Mouse (Mus musculus): Measurements from ENCODE around the gene Ptpra. TPM values are rescaled to one million over a fixed set of nuclear protein-coding genes. Genes with fewer than 3 reads are reported as not detected.
"Not testable (repeated sequence)": the region's sequence is repeated elsewhere in the genome, so short reads cannot be mapped to it uniquely, and the experiment has no call there.

Gene Ptpra
- total and polyA plus RNA-seq, 2 experiments from 2014 or later = 105 to 143 TPM

- 14% methylated on average over 6 of the region's 6 CpGs for WGBS
- peak overlapping the region; percentile 17; the same call in 1 of the 2 replicates for H3K4me2 ChIP-seq (ENCODE audit: low read depth, low read length)
- TF ChIP-seq CTCF (IDR thresholded peaks at IDR 0.05; ENCODE audit: low read depth) = no peak
- peak overlapping the region; percentile 63 for H3K27ac ChIP-seq
- 0 out of 2 replicates have a peak overlapping the region, but pooled peaks have one; percentile 13 for H3K9ac ChIP-seq (replicated peaks; ENCODE audit: low read length)
- ATAC-seq = peak; percentile 88
- H3K4me3 ChIP-seq (ENCODE audit: low read length) = no peak overlapping the region
- H3K4me1 ChIP-seq (ENCODE audit: insufficient read depth, low read length) = peaks cover under 1% of the 10 kb centered on the region
- H3K36me3 ChIP-seq (ENCODE audit: insufficient read depth, low read length) = no peaks in the 10 kb centered on the region
- H3K27me3 ChIP-seq (ENCODE audit: insufficient read depth, low read length) = no peaks in the 10 kb centered on the region
- peak; percentile 92 for DNase-seq (ENCODE audit: low spot score)
- H3K9me3 ChIP-seq (ENCODE audit: low read length) = no peaks in the 10 kb centered on the region
Measured at GRCm38 (mm10) chr2:130496037-130496436, 46.0 kb downstream of the Ptpra start.

GRCm38 (mm10) chr2:130496931-130497330 lies 46.9 kb downstream of the Ptpra start:
- no peaks in the 10 kb centered on the region; the same call in 1 of the 2 replicates for H3K4me1 ChIP-seq (ENCODE audit: insufficient read depth, low read length)
- no peak for DNase-seq (ENCODE audit: low spot score)
- no peaks in the 10 kb centered on the region for H3K27me3 ChIP-seq (ENCODE audit: insufficient read depth, low read length)
- H3K36me3 ChIP-seq (ENCODE audit: insufficient read depth, low read length) = no peaks in the 10 kb centered on the region
- H3K4me2 ChIP-seq (ENCODE audit: low read depth, low read length) = no peak overlapping the region
- H3K4me3 ChIP-seq (ENCODE audit: low read length) = no peak overlapping the region
- no peak for TF ChIP-seq CTCF (IDR thresholded peaks at IDR 0.05; ENCODE audit: low read depth)
- 27% methylated on average over 4 of the region's 4 CpGs for WGBS
- H3K9ac ChIP-seq (replicated peaks; ENCODE audit: low read length) = no peak overlapping the region
- no peaks in the 10 kb centered on the region for H3K9me3 ChIP-seq (ENCODE audit: low read length)
- ATAC-seq = no peak
- peak overlapping the region; percentile 63; the same call in 1 of the 2 replicates for H3K27ac ChIP-seq

GRCm38 (mm10) chr2:130499546-130499945 lies 49.5 kb downstream of the Ptpra start:
- no peak overlapping the region for H3K9ac ChIP-seq (replicated peaks; ENCODE audit: low read length)
- no peak for TF ChIP-seq CTCF (IDR thresholded peaks at IDR 0.05; ENCODE audit: low read depth)
- no peaks in the 10 kb centered on the region for H3K36me3 ChIP-seq (ENCODE audit: insufficient read depth, low read length)
- DNase-seq (ENCODE audit: low spot score) = peak; percentile 30
- H3K27ac ChIP-seq = no peak overlapping the region
- H3K4me1 ChIP-seq (ENCODE audit: insufficient read depth, low read length) = no peaks in the 10 kb centered on the region; the same call in 1 of the 2 replicates
- no peaks in the 10 kb centered on the region for H3K27me3 ChIP-seq (ENCODE audit: insufficient read depth, low read length)
- no peaks in the 10 kb centered on the region for H3K9me3 ChIP-seq (ENCODE audit: low read length)
- ATAC-seq = no peak
- 60% methylated on average over 3 of the region's 3 CpGs for WGBS
- H3K4me3 ChIP-seq (ENCODE audit: low read length) = no peak overlapping the region
- H3K4me2 ChIP-seq (ENCODE audit: low read depth, low read length) = no peak overlapping the region

GRCm38 (mm10) chr2:130501556-130501955 lies 51.5 kb downstream of the Ptpra start:
- Histone ChIP-seq H3K9ac (replicated peaks; ENCODE audit: low read length) (no peak overlapping the region), H3K4me1 (ENCODE audit: insufficient read depth, low read length) (no peaks in the 10 kb centered on the region), H3K27me3 (ENCODE audit: insufficient read depth, low read length) (no peaks in the 10 kb centered on the region), H3K36me3 (ENCODE audit: insufficient read depth, low read length) (0 out of 2 replicates have a peak, but pooled peaks cover 6% of the 10 kb centered on the region), H3K9me3 (ENCODE audit: low read length) (no peaks in the 10 kb centered on the region), H3K4me2 (ENCODE audit: low read depth, low read length) (no peak overlapping the region), H3K4me3 (ENCODE audit: low read length) (no peak overlapping the region), H3K27ac (no peak overlapping the region)
- ATAC-seq = no peak
- no peak for DNase-seq (ENCODE audit: low spot score)
- 84% methylated on average over 2 of the region's 2 CpGs for WGBS
- TF ChIP-seq CTCF (IDR thresholded peaks at IDR 0.05; ENCODE audit: low read depth) = no peak

- not testable (repeated sequence) for H3K9ac ChIP-seq (replicated peaks; ENCODE audit: low read length); ATAC-seq; H3K27me3 ChIP-seq (ENCODE audit: insufficient read depth, low read length); H3K27ac ChIP-seq; H3K4me3 ChIP-seq (ENCODE audit: low read length); H3K36me3 ChIP-seq (ENCODE audit: insufficient read depth, low read length); H3K9me3 ChIP-seq (ENCODE audit: low read length); DNase-seq (ENCODE audit: low spot score); H3K4me1 ChIP-seq (ENCODE audit: insufficient read depth, low read length); H3K4me2 ChIP-seq (ENCODE audit: low read depth, low read length)
- WGBS = 99% methylated on average over 4 of the region's 5 CpGs
Measured at GRCm38 (mm10) chr2:130511616-130512015, 61.5 kb downstream of the Ptpra start.

- H3K36me3 ChIP-seq (ENCODE audit: insufficient read depth, low read length) = peaks cover 16% of the 10 kb centered on the region
- H3K9me3 ChIP-seq (ENCODE audit: low read length) = no peaks in the 10 kb centered on the region
- no peak for TF ChIP-seq CTCF (IDR thresholded peaks at IDR 0.05; ENCODE audit: low read depth)
- H3K4me1 ChIP-seq (ENCODE audit: insufficient read depth, low read length) = no peaks in the 10 kb centered on the region
- DNase-seq (ENCODE audit: low spot score) (no peak), ATAC-seq (no peak)
- H3K9ac ChIP-seq (replicated peaks; ENCODE audit: low read length) = no peak overlapping the region
- H3K27ac ChIP-seq = no peak overlapping the region
- H3K4me3 ChIP-seq (ENCODE audit: low read length) = no peak overlapping the region
- 97% methylated on average over 8 of the region's 8 CpGs for WGBS
- no peak overlapping the region for H3K4me2 ChIP-seq (ENCODE audit: low read depth, low read length)
- no peaks in the 10 kb centered on the region for H3K27me3 ChIP-seq (ENCODE audit: insufficient read depth, low read length)
Measured at GRCm38 (mm10) chr2:130513907-130514306, 63.8 kb downstream of the Ptpra start.

GRCm38 (mm10) chr2:130515791-130516190 lies 65.7 kb downstream of the Ptpra start:
- H3K27ac ChIP-seq = peak overlapping the region; percentile 26; the same call in 1 of the 2 replicates
- no peak overlapping the region for H3K4me2 ChIP-seq (ENCODE audit: low read depth, low read length)
- H3K36me3 ChIP-seq (ENCODE audit: insufficient read depth, low read length) = peaks cover 27% of the 10 kb centered on the region
- DNase-seq (ENCODE audit: low spot score) = peak; percentile 8
- H3K4me1 ChIP-seq (ENCODE audit: insufficient read depth, low read length) = no peaks in the 10 kb centered on the region
- 0 out of 2 replicates have a peak, but pooled peaks have one; percentile 2 for TF ChIP-seq CTCF (IDR thresholded peaks at IDR 0.05; ENCODE audit: low read depth)
- no peak overlapping the region for H3K9ac ChIP-seq (replicated peaks; ENCODE audit: low read length)
- 25% methylated on average over 5 of the region's 5 CpGs for WGBS
- no peaks in the 10 kb centered on the region for H3K9me3 ChIP-seq (ENCODE audit: low read length)
- no peak overlapping the region for H3K4me3 ChIP-seq (ENCODE audit: low read length)
- peak; percentile 56; the same call in 1 of the 2 replicates for ATAC-seq
- no peaks in the 10 kb centered on the region for H3K27me3 ChIP-seq (ENCODE audit: insufficient read depth, low read length)
